Mouse (Mus musculus) lung, postnatal 0 days (tissue): ENCODE measurements at regions not wholly inside any gene's neighbourhood (a gene's known extent, or its start where the extent isn't known, plus 50 kb on each side); places are given as distances from the start of the nearest gene placed in this dataset.
A peak's percentile ranks its signal among the peaks of the same experiment; 100 is the strongest.
"Not testable (repeated sequence)": the region's sequence is repeated elsewhere in the genome, so short reads cannot be mapped to it uniquely, and the experiment has no call there.

Experiments used
- ATAC-seq: fragments of 200-750 bp; cut with Nextera tagmentation; 2 replicates; pipeline ENCODE4 v1.8.0; 2017; ENCODE audit warnings: moderate library complexity
- DNase-seq: peaks from one replicate; pipeline ENCODE4 v3.0.0-alpha.2; 2016; ENCODE audit warnings: low spot score
- H3K27ac ChIP-seq: fragments of 300-500 bp; sonication (generic); 2 replicates; pipeline ENCODE4 v1.5.1; 2014; ENCODE audit warnings: antibody characterized with exemption, mild to moderate bottlenecking, low read length, mixed read lengths
- H3K27me3 ChIP-seq: fragments of 300-500 bp; sonication (generic); replicated peaks from 2 replicates; pipeline ENCODE4 v1.6.1; 2014; ENCODE audit warnings: low read length, mixed read lengths; ENCODE audit not compliant: insufficient read depth
- H3K36me3 ChIP-seq: fragments of 300-500 bp; sonication (generic); 2 replicates; pipeline ENCODE4 v1.6.1; 2014; ENCODE audit warnings: low read length, mixed read lengths; ENCODE audit not compliant: insufficient read depth
- H3K4me1 ChIP-seq: fragments of 300-500 bp; sonication (generic); 2 replicates; pipeline ENCODE4 v1.6.1; 2014; ENCODE audit warnings: antibody characterized with exemption, low read depth, low read length, mixed read lengths; ENCODE audit not compliant: insufficient read depth
- H3K4me2 ChIP-seq: fragments of 300-500 bp; sonication (generic); replicated peaks from 2 replicates; pipeline ENCODE4 v1.6.1; 2014; ENCODE audit warnings: low read depth, mild to moderate bottlenecking, low read length, moderate library complexity, mixed read lengths
- H3K4me3 ChIP-seq: fragments of 300-500 bp; sonication (generic); 2 replicates; pipeline ENCODE4 v1.5.1; 2014; ENCODE audit warnings: low read depth, low read length
- H3K9ac ChIP-seq: fragments of 300-500 bp; sonication (generic); replicated peaks from 2 replicates; pipeline ENCODE4 v1.6.1; 2014; ENCODE audit warnings: low read depth, mild to moderate bottlenecking
- H3K9me3 ChIP-seq: fragments of 300-500 bp; sonication (generic); 2 replicates; pipeline ENCODE4 v1.6.1; 2016; ENCODE audit warnings: low read length, mixed read lengths
- CTCF ChIP-seq: IDR thresholded peaks from 2 replicates; pipeline ENCODE4 v1.5.1; 2016; ENCODE audit warnings: antibody characterized with exemption, mild to moderate bottlenecking
- EP300 ChIP-seq: IDR thresholded peaks from 2 replicates; pipeline ENCODE4 v1.6.1; 2016; ENCODE audit warnings: antibody characterized with exemption, mild to moderate bottlenecking, control low read depth
- WGBS: fragments of 180-500 bp; shearing (Covaris S2); extraction: QIAGEN DNeasy Blood & Tissue Kit; methylation state at CpG from one replicate; pipeline ENCODE4 v1.1.7; 2014; 5-methylcytosine and 5-hydroxymethylcytosine counted together

- H3K4me2 ChIP-seq = no peak overlapping the region
- H3K27ac ChIP-seq = no peak overlapping the region
- 75% methylated on average over 4 of the region's 4 CpGs for WGBS
- ATAC-seq = no peak
- H3K27me3 ChIP-seq = no peaks in the 10 kb centered on the region
- H3K9me3 ChIP-seq = no peaks in the 10 kb centered on the region
- H3K36me3 ChIP-seq = no peaks in the 10 kb centered on the region
- H3K4me3 ChIP-seq = no peak overlapping the region
- TF ChIP-seq EP300 (no peak), CTCF (no peak)
- no peak for DNase-seq
- no peak overlapping the region for H3K9ac ChIP-seq
- no peaks in the 10 kb centered on the region for H3K4me1 ChIP-seq
These were observed 327.9 kb downstream of the Impad1 start for GRCm38 (mm10) chr4:4465169-4465714.

GRCm38 (mm10) chr4:4464130-4464700 is 328.9 kb downstream of the Impad1 start:
- no peaks in the 10 kb centered on the region for H3K4me1 ChIP-seq
- no peak overlapping the region for H3K4me3 ChIP-seq
- ATAC-seq = peak; percentile 97
- no peaks in the 10 kb centered on the region for H3K36me3 ChIP-seq
- peak; percentile 81 for DNase-seq
- TF ChIP-seq EP300 (peak; percentile 44; the same call in 1 of the 2 replicates), CTCF (no peak)
- H3K9me3 ChIP-seq = no peaks in the 10 kb centered on the region
- no peak overlapping the region for H3K4me2 ChIP-seq
- WGBS = 25% methylated on average over 4 of the region's 4 CpGs
- no peak overlapping the region for H3K9ac ChIP-seq
- no peak overlapping the region for H3K27ac ChIP-seq
- no peaks in the 10 kb centered on the region for H3K27me3 ChIP-seq

GRCm38 (mm10) chr4:4459258-4459657 is 333.9 kb downstream of the Impad1 start:
- no peaks in the 10 kb centered on the region for H3K4me1 ChIP-seq
- no peaks in the 10 kb centered on the region for H3K9me3 ChIP-seq
- H3K4me3 ChIP-seq = no peak overlapping the region
- H3K27me3 ChIP-seq = no peaks in the 10 kb centered on the region
- H3K4me2 ChIP-seq = no peak overlapping the region
- ATAC-seq (no peak), DNase-seq (no peak)
- no peak overlapping the region for H3K27ac ChIP-seq
- 84% methylated on average over 9 of the region's 9 CpGs for WGBS
- no peak overlapping the region for H3K9ac ChIP-seq
- TF ChIP-seq EP300 = no peak
- TF ChIP-seq CTCF = no peak
- no peaks in the 10 kb centered on the region for H3K36me3 ChIP-seq

GRCm38 (mm10) chr4:4450104-4450503 is 343.1 kb downstream of the Impad1 start:
- ATAC-seq = no peak
- Histone ChIP-seq H3K9ac (no peak overlapping the region), H3K4me2 (no peak overlapping the region), H3K4me1 (no peaks in the 10 kb centered on the region), H3K27ac (no peak overlapping the region), H3K36me3 (no peaks in the 10 kb centered on the region), H3K27me3 (no peaks in the 10 kb centered on the region), H3K4me3 (no peak overlapping the region), H3K9me3 (no peaks in the 10 kb centered on the region)
- DNase-seq = no peak
- TF ChIP-seq EP300 (no peak), CTCF (no peak)
- 93% methylated on average over 1 of the region's 1 CpGs for WGBS

GRCm38 (mm10) chr4:4442650-4443049 is 350.5 kb downstream of the Impad1 start:
- ATAC-seq (no peak), DNase-seq (no peak)
- Histone ChIP-seq H3K9ac (no peak overlapping the region), H3K27me3 (no peaks in the 10 kb centered on the region), H3K36me3 (no peaks in the 10 kb centered on the region), H3K27ac (no peak overlapping the region), H3K4me3 (no peak overlapping the region), H3K4me1 (no peaks in the 10 kb centered on the region), H3K4me2 (no peak overlapping the region), H3K9me3 (no peaks in the 10 kb centered on the region)
- TF ChIP-seq CTCF (no peak), EP300 (no peak)
- 75% methylated on average over 2 of the region's 2 CpGs for WGBS

GRCm38 (mm10) chr4:4437559-4437958 is 355.6 kb downstream of the Impad1 start:
- no peaks in the 10 kb centered on the region for H3K4me1 ChIP-seq
- no peaks in the 10 kb centered on the region for H3K27me3 ChIP-seq
- H3K9ac ChIP-seq = no peak overlapping the region
- no peak overlapping the region for H3K4me2 ChIP-seq
- no peaks in the 10 kb centered on the region for H3K36me3 ChIP-seq
- H3K9me3 ChIP-seq = no peaks in the 10 kb centered on the region
- ATAC-seq (no peak), DNase-seq (no peak)
- TF ChIP-seq EP300 = no peak
- no peak for TF ChIP-seq CTCF
- H3K4me3 ChIP-seq = no peak overlapping the region
- 80% methylated on average over 1 of the region's 1 CpGs for WGBS
- no peak overlapping the region for H3K27ac ChIP-seq

- H3K4me2 ChIP-seq, H3K4me1 ChIP-seq, H3K27me3 ChIP-seq, H3K9ac ChIP-seq, DNase-seq, H3K36me3 ChIP-seq, H3K9me3 ChIP-seq, H3K4me3 ChIP-seq, H3K27ac ChIP-seq, ATAC-seq: not testable (repeated sequence)
- WGBS = 29% methylated on average over 7 of the region's 7 CpGs
These were observed 347.2 kb upstream of the Sdr16c6 start for GRCm38 (mm10) chr4:4424526-4424925.
